Mouse (Mus musculus) bone marrow macrophage, adult 2 months (primary cell): ENCODE measurements around the gene Rgl2. TPM values are rescaled to one million over a fixed set of nuclear protein-coding genes. Genes with fewer than 3 reads are reported as not detected.
"Not testable (repeated sequence)": the region's sequence is repeated elsewhere in the genome, so short reads cannot be mapped to it uniquely, and the experiment has no call there.

ENCODE experiments used
- H3K27ac ChIP-seq: 2 replicates; pipeline ENCODE4 v1.5.1; 2012; ENCODE audit warnings: low read depth, low read length; ENCODE audit not compliant: insufficient read depth
- H3K4me1 ChIP-seq: 2 replicates; pipeline ENCODE4 v1.6.1; 2012; ENCODE audit warnings: low read length; ENCODE audit not compliant: control insufficient read depth, insufficient read depth
- H3K4me3 ChIP-seq: 2 replicates; pipeline ENCODE4 v1.5.1; 2012; ENCODE audit warnings: mild to moderate bottlenecking, low read length, moderate library complexity; ENCODE audit not compliant: insufficient read depth
- CTCF ChIP-seq: IDR thresholded peaks from 2 replicates; pipeline ENCODE4 v1.5.1; 2012; ENCODE audit warnings: low read depth, mild to moderate bottlenecking, low read length, moderate library complexity
- POLR2A ChIP-seq: IDR thresholded peaks from 2 replicates; pipeline ENCODE4 v1.6.1; 2012; ENCODE audit warnings: mild to moderate bottlenecking, low read depth, low read length, borderline replicate concordance
- polyA plus RNA-seq: library from polyadenylated mRNA; stranded (reverse); fragments of >200 nt; gene quantifications from 2 replicates; pipeline ENCODE4 v1.2.4, GENCODE M21; 2012; ENCODE audit not compliant: missing spikeins, insufficient read depth, insufficient read length

Gene Rgl2
- 209 and 216 TPM in 2 replicates for polyA plus RNA-seq

DNA sequence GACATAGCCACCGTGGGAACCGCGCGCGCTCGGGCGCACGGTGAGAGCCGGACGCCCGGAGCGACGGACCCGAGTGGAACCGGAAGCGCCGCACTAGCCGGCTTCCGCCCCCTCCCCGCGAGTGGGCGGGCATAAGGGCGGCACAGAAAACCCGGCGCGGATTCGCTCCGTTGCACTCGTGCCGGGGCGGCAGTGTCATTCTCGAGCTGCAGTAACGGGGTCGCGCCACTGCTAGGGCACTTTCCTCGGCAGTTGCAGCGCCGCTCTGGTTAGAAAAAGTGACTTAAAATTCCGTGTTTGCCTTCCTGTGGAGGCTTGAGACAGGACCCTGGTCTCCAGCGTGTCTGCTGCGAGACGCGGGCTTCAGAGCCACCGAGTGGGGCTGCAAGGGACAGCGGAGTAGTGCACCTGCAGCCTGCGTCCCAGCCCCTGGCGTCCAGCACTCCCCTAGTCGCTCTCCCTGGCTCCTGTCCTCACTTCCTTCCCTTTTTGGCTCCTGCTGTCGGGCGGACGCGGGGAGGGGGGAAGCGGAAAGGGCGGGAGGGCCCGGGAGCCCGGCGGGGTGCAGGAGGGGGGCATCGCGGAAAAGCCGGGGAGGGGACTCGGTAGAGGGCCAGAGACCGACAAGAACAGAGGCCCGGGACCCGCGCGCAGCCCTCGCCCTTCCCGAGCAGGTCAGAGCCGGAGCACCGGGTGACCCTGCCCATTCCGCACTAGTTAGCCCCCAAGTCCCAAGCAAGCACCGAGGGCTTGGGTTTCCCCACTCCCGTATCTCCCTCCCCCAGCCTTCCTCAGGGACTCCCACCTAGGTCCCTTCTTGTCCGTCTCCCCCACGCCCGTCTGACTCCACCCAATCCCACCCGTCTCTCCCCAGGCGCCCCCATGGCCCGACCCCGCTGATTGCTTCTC, at the start of gene Rgl2:
Gene Rgl2 (plus strand): TSS at position 173 of the 909 bp plus-strand sequence.
- Histone ChIP-seq H3K27ac (peak within 1 kb of the TSS; percentile 100), H3K4me1 (peaks cover 6% of the 10 kb centered on the region), H3K4me3 (peak within 1 kb of the TSS; percentile 96)
- no peak for TF ChIP-seq POLR2A
- no peak for TF ChIP-seq CTCF

- H3K27ac ChIP-seq, H3K4me3 ChIP-seq: not testable (repeated sequence)
- peaks cover 11% of the 10 kb centered on the region for H3K4me1 ChIP-seq
Observed at GRCm38 (mm10) chr17:33884320-33884719, 45.0 kb upstream of the Rgl2 start.

DNA sequence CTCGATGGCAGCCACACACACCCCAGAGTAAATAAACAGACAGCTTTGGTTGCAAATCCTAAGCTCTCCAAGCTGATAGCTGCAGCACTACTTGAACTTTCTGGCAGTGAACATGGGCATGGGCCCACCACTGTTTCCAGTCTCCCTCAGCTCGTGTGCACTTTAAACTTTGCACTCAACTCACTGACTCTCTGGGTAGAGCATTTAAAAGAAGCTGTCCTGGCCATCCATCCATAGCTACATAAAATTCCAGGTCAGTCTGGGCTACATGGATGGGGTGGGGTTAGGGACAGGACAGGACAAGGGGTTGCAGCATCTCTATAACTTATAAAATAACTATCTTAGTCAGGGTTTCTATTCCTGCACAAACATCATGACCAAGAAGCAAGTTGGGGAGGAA, 41.5 kb upstream of the Rgl2 start:
- peaks cover 11% of the 10 kb centered on the region for H3K4me1 ChIP-seq
- not testable (repeated sequence) for H3K27ac ChIP-seq, H3K4me3 ChIP-seq

DNA sequence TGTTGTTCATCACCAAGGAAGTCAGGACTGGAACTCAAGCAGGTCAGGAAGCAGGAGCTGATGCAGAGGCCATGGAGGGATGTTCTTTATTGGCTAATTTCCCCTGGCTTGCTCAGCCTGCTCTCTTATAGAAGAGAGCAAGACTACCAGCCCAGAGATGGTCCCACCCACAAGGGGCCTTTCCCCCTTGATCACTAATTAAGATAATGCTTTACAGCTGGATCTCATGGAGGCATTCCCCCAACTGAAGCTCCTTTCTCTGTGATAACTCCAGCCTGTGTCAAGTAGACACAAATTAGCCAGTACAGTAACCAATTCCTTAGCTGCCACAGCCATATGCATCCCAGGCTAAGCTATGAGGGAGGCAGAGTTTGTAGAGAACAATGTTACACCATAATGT, 41.1 kb upstream of the Rgl2 start:
- H3K27ac ChIP-seq, H3K4me3 ChIP-seq: not testable (repeated sequence)
- peaks cover 11% of the 10 kb centered on the region for H3K4me1 ChIP-seq

DNA sequence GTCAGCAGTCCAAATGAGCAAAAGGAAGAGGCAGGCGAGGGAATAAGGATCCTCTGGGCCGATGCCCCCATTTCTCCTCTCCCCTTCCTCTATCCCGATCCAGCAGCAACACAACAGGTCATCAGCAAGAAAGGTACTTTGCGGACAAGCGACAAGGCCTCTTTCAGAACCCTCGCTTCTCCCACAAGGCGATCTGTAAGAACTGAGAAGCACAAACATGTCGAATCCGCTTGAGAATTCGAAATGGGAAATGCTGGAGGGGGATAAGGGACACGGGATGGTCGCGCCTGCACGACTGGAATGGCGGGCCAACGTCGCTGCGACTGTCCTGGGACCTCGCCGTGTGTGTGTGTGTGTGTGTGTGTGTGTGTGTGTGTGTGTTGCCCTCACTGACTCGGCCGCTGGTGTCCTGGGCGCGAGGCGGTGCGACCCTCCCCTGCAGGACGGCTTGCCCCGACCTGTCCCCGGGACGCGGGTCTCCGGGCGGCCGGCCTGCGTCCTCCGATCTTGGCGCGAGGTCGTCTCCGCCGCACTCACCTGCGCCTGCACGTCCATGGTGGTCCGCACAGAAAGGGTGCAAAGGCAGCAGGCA, 39.3 kb upstream of the Rgl2 start:
- H3K27ac ChIP-seq: peak overlapping the region; percentile 52
- peak overlapping the region; percentile 74 for H3K4me3 ChIP-seq

GRCm38 (mm10) chr17:33890533-33891059, 38.7 kb upstream of the Rgl2 start, which contains the start of gene Kifc1:
Kifc1 (minus strand) TSS chr17:33890661.
- H3K27ac ChIP-seq: peak within 1 kb of the TSS; percentile 52
- peak within 1 kb of the TSS; percentile 74 for H3K4me3 ChIP-seq

More for the DNA sequence above, 39.3 kb upstream of the Rgl2 start:
- peaks cover 11% of the 10 kb centered on the region for H3K4me1 ChIP-seq

DNA sequence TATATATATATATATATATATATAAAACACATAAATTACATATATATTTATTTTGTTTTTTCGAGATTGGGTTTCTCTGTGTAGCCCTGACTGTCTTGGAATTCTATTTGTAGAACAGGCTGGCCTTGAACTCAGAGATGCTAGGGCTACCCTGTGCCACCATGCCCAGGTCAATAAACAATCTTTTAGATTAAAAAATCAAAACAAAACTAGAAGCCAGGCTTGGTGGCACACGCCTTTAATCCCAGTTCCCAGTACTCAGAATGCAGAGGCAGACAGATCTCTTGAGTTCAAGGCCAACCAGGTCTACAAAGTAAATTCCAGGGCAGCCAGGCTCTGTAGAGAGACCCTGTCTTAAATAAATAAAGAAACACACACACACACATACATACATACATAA, 38.0 kb upstream of the Rgl2 start:
- Histone ChIP-seq H3K4me3 (no peak overlapping the region), H3K4me1 (peaks cover 11% of the 10 kb centered on the region), H3K27ac (no peak overlapping the region)
- TF ChIP-seq CTCF (no peak), POLR2A (no peak)

More at GRCm38 (mm10) chr17:33890533-33891059, 38.7 kb upstream of the Rgl2 start, which contains the start of gene Kifc1:
- peaks cover 11% of the 10 kb centered on the region for H3K4me1 ChIP-seq
- TF ChIP-seq CTCF (peak; percentile 55), POLR2A (no peak)

- not testable (repeated sequence) for H3K4me3 ChIP-seq, H3K27ac ChIP-seq
- peaks cover 11% of the 10 kb centered on the region for H3K4me1 ChIP-seq
Observed at GRCm38 (mm10) chr17:33891892-33892291, 37.5 kb upstream of the Rgl2 start.

DNA sequence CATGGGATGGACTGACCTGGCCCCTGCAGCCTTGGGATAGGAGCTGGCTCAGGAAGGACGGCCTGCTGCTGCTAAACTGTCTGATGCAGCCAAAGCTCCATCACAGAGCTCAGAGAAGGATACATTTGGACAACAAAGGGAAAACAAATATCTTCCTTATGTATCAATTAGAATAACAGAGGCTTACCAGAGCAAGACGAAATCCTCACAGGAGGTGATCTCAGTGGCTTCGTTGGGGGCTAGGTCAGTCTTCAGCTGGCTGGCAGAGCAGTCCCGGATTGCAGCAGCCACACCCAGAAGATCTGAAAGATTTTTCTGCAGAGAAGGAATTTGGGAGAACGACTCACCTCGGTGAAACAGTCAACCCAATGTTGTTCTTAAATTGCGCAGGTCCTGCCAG, 36.9 kb upstream of the Rgl2 start:
- Histone ChIP-seq H3K4me1 (peaks cover 11% of the 10 kb centered on the region), H3K27ac (no peak overlapping the region), H3K4me3 (no peak overlapping the region)
- TF ChIP-seq CTCF (no peak), POLR2A (no peak)

DNA sequence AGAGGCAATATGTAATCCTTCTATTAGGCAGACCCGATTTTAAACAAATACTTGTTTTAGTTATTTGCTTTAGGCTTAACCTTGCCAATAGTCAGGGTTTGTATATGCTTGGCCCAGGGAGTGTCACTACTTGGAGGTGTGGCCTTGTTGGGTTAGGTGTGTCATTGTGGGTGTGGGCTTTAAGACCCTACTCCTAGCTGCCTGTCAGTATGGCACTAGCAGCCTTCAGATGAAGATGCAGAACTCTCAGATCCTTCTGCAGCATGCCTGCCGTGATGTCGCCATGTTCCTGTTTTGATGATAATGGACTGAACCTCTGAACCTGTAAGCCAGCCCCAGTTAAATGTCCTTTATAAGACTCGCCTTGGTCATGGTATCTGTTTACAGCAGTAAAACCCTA, 36.3 kb upstream of the Rgl2 start:
- H3K27ac ChIP-seq, H3K4me3 ChIP-seq: not testable (repeated sequence)
- peaks cover 11% of the 10 kb centered on the region for H3K4me1 ChIP-seq
